Mouse (Mus musculus) thymus, postnatal 10 days (tissue): ENCODE results near the gene Cntfr.

Experiments
- DNase-seq, 2 experiments: peaks; one replicate each; pipeline ENCODE4 v3.0.0; 2021; ENCODE audit warnings: low spot score in 2 of 2

The Cntfr gene

GRCm38 (mm10) chr4:41679291-41679690 lies 17.6 kb downstream of the Cntfr start:
- DNase-seq, result no peak

- DNase-seq, result no peak
These were observed 18.0 kb downstream of the Cntfr start for GRCm38 (mm10) chr4:41678863-41679262.

- DNase-seq, result no peak
These were observed 19.8 kb downstream of the Cntfr start for GRCm38 (mm10) chr4:41677006-41677629.

- no peak for DNase-seq
These were observed 20.5 kb downstream of the Cntfr start for GRCm38 (mm10) chr4:41676248-41677005.

GRCm38 (mm10) chr4:41673186-41673585 lies 23.7 kb downstream of the Cntfr start:
- no peak for DNase-seq

- no peak for DNase-seq
These were observed 24.3 kb downstream of the Cntfr start for GRCm38 (mm10) chr4:41672522-41672963.

GRCm38 (mm10) chr4:41671963-41672480 lies 24.9 kb downstream of the Cntfr start:
- DNase-seq, result no peak

GRCm38 (mm10) chr4:41671500-41671899 lies 25.4 kb downstream of the Cntfr start:
- no peak for DNase-seq

- no peak for DNase-seq
These were observed 26.1 kb downstream of the Cntfr start for GRCm38 (mm10) chr4:41670836-41671235.

GRCm38 (mm10) chr4:41666646-41667045 lies 30.2 kb downstream of the Cntfr start:
- no peak for DNase-seq

GRCm38 (mm10) chr4:41665009-41665675 lies 31.7 kb downstream of the Cntfr start:
- DNase-seq, result no peak

GRCm38 (mm10) chr4:41664533-41664932 lies 32.4 kb downstream of the Cntfr start:
- no peak for DNase-seq

- no peak for DNase-seq
These were observed 33.3 kb downstream of the Cntfr start for GRCm38 (mm10) chr4:41663614-41664013.

- DNase-seq, result no peak
These were observed 34.2 kb downstream of the Cntfr start for GRCm38 (mm10) chr4:41662723-41663122.

GRCm38 (mm10) chr4:41660851-41661430 lies 35.9 kb downstream of the Cntfr start:
- no peak for DNase-seq

- no peak for DNase-seq
These were observed 37.3 kb downstream of the Cntfr start for GRCm38 (mm10) chr4:41659556-41659955.

- no peak for DNase-seq
These were observed 38.1 kb downstream of the Cntfr start for GRCm38 (mm10) chr4:41658566-41659384.

- DNase-seq, result no peak
These were observed 41.4 kb downstream of the Cntfr start for GRCm38 (mm10) chr4:41655525-41655924.

- DNase-seq, result peak in 1 of 2 experiments; percentile 24
These were observed 42.7 kb downstream of the Cntfr start for GRCm38 (mm10) chr4:41654217-41654616.

- no peak for DNase-seq
These were observed 43.2 kb downstream of the Cntfr start for GRCm38 (mm10) chr4:41653730-41654129.

- DNase-seq, result peak; percentile 23 to 68
These were observed 43.6 kb downstream of the Cntfr start for GRCm38 (mm10) chr4:41653296-41653695.
